ENCODE assay signal across 8 mouse cellular contexts in the genomic region with DNA sequence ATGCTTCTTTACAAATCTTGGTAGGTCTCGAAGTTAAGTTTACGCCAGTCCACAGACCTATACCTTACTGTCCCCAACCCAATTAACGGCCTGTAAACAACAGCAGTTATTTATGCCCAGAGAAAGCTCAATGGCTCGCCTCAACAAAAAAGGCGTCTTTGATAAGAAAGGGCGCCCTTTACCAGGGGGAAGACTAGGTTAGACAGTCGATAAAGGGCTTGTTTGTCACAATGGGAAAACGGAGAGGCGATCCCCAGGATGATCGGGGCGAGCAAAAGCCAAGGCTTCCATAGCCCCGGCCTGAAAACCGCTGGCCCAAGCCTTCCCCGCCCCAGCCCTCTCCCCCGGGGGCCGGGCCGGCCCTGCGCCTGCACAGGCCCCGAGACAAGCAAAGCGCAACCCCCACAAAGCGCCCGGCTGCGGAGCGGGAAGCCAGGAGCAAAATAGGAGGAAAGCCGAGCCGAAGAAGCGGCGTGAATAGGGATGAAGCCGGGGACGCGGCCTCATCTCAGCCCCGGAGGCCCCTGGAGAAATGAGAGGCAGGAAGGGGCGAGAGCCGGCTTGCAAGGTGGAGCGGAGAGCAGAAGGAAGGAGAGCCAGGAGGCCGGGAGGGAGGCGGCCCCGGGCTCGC. TPM values are rescaled to one million over a fixed set of nuclear protein-coding genes. Genes with fewer than 3 reads are reported as not detected.
A peak's percentile ranks its signal among the peaks of the same experiment; 100 is the strongest.
DNase-seq lines count a peak whose midpoint lies in the region; ATAC-seq and TF ChIP-seq lines count a peak whose summit lies in the region.

No protein-coding gene starts in this region.

- no peak for TF ChIP-seq POLR2A in limb, embryonic 14.5 days (IDR thresholded peaks at IDR 0.05; ENCODE audit: borderline replicate concordance, extremely low read depth, insufficient read depth, insufficient read length)

- H3K4me2 ChIP-seq in forebrain, embryonic 12.5 days, result peak overlapping the region; percentile 77
- H3K4me2 ChIP-seq in limb, embryonic 14.5 days (replicated peaks; ENCODE audit: low read depth, low read length, severe bottlenecking), result peak overlapping the region; percentile 73
- H3K4me2 ChIP-seq in neural tube, embryonic 15.5 days, result peak overlapping the region; percentile 70

- ATAC-seq in forebrain, embryonic 12.5 days (ENCODE audit: low FRiP score), result peak; percentile 45
- ATAC-seq in limb, embryonic 14.5 days (ENCODE audit: low FRiP score, low read depth), result peak; percentile 33
- ATAC-seq in neural tube, embryonic 15.5 days (ENCODE audit: low FRiP score), result peak; percentile 67

- intact Hi-C loops in left cerebral cortex, postnatal 4 days (cut with DNase I), result no loop called here
- intact Hi-C loops in left cerebral cortex, postnatal 14 days (cut with DNase I), result loop anchor here (5.0 kb wide), 1 partner anchor 68 kb away; no protein-coding TSS in a partner anchor

- peaks cover 26% of the 10 kb centered on the region for H3K4me1 ChIP-seq in forebrain, embryonic 12.5 days
- peaks cover 14% of the 10 kb centered on the region for H3K4me1 ChIP-seq in limb, embryonic 14.5 days (ENCODE audit: control insufficient read depth, insufficient read depth, low read length)
- H3K4me1 ChIP-seq in neural tube, embryonic 15.5 days, result peaks cover 40% of the 10 kb centered on the region

- no peaks in the 10 kb centered on the region for H3K9me3 ChIP-seq in forebrain, embryonic 12.5 days
- no peaks in the 10 kb centered on the region for H3K9me3 ChIP-seq in limb, embryonic 14.5 days (ENCODE audit: control insufficient read depth, low read length)
- H3K9me3 ChIP-seq in neural tube, embryonic 15.5 days (replicated peaks), result no peaks in the 10 kb centered on the region

- H3K27ac ChIP-seq in forebrain, embryonic 12.5 days, result peak overlapping the region; percentile 97
- peak overlapping the region; percentile 93 for H3K27ac ChIP-seq in limb, embryonic 14.5 days (replicated peaks; ENCODE audit: low read depth, low read length)
- peak overlapping the region; percentile 97 for H3K27ac ChIP-seq in neural tube, embryonic 15.5 days (replicated peaks)

- WGBS in forebrain, embryonic 12.5 days, result under 1% methylated on average over 38 of the region's 39 CpGs
- under 1% methylated on average over 37 of the region's 39 CpGs for WGBS in limb, embryonic 14.5 days
- under 1% methylated on average over 39 of the region's 39 CpGs for WGBS in neural tube, embryonic 15.5 days

- peak; percentile 55 for DNase-seq in left cerebral cortex, postnatal 4 days
- DNase-seq in left cerebral cortex, postnatal 14 days (ENCODE audit: low spot score in 2 of 2), result no peak
- peak; percentile 47 for DNase-seq in brain, adult 2 months (ENCODE audit: low read depth, low spot score)
- no peak for DNase-seq in limb, embryonic 14.5 days (ENCODE audit: low spot score)
- DNase-seq in layer of hippocampus, postnatal 14 days (ENCODE audit: low spot score in 2 of 2), result no peak
- no peak for DNase-seq in lung, postnatal 36 days

- no peaks in the 10 kb centered on the region for H3K36me3 ChIP-seq in forebrain, embryonic 12.5 days (replicated peaks)
- no peaks in the 10 kb centered on the region for H3K36me3 ChIP-seq in limb, embryonic 14.5 days (ENCODE audit: control insufficient read depth, insufficient read depth, low read length)
- no peaks in the 10 kb centered on the region for H3K36me3 ChIP-seq in neural tube, embryonic 15.5 days

- no peaks in the 10 kb centered on the region for H3K27me3 ChIP-seq in forebrain, embryonic 12.5 days
- H3K27me3 ChIP-seq in limb, embryonic 14.5 days (ENCODE audit: control insufficient read depth, insufficient read depth, low read length), result no peaks in the 10 kb centered on the region
- H3K27me3 ChIP-seq in neural tube, embryonic 15.5 days (replicated peaks), result no peaks in the 10 kb centered on the region

- peak overlapping the region; percentile 99 for H3K4me3 ChIP-seq in forebrain, embryonic 12.5 days (replicated peaks)
- peak overlapping the region; percentile 95 for H3K4me3 ChIP-seq in limb, embryonic 14.5 days (replicated peaks; ENCODE audit: low read length)
- peak overlapping the region; percentile 73 for H3K4me3 ChIP-seq in neural tube, embryonic 15.5 days (replicated peaks)

- H3K9ac ChIP-seq in forebrain, embryonic 12.5 days, result peak overlapping the region; percentile 99
- H3K9ac ChIP-seq in limb, embryonic 14.5 days (ENCODE audit: low read depth, low read length, severe bottlenecking), result peak overlapping the region; percentile 98
- peak overlapping the region; percentile 98 for H3K9ac ChIP-seq in neural tube, embryonic 15.5 days (replicated peaks)

RNA-seq across cellular contexts. Expression of a gene that starts 0.7 kb away (rescaled TPM):
- total RNA-seq in left cerebral cortex, postnatal 4 days (2021), result 10 to 100 TPM; 59.6 to 62.6 TPM
- 10 to 100 TPM; 52.1 to 62.1 TPM for total RNA-seq in left cerebral cortex, postnatal 14 days (2021)
- polyA plus RNA-seq in forebrain, embryonic 12.5 days (2016; fragmentation: Nextera tagmentation; extraction: Ambion mirVana), result 66.6 and 67.9 TPM in 2 replicates
- 38.2 and 41.1 TPM in 2 replicates for polyA plus RNA-seq in limb, embryonic 14.5 days (2012; rRNA removed)
- 43.0 and 54.7 TPM in 2 replicates for polyA plus RNA-seq in limb, embryonic 14.5 days (2014; fragmentation: Nextera tagmentation; extraction: Ambion mirVana)
- polyA plus RNA-seq in neural tube, embryonic 15.5 days (2015; fragmentation: Nextera tagmentation; extraction: Ambion mirVana), result 68.2 and 71.6 TPM in 2 replicates
- total RNA-seq in layer of hippocampus, postnatal 14 days (2021), result 10 to 100 TPM; 51.4 to 54.4 TPM

RNA-seq across cellular contexts. Expression of a gene that starts 23.7 kb away (rescaled TPM):
- 1 to 10 TPM; 2.0 to 2.2 TPM for total RNA-seq in left cerebral cortex, postnatal 4 days (2021)
- 1 to 10 TPM; 3.5 to 9.8 TPM for total RNA-seq in left cerebral cortex, postnatal 14 days (2021)
- 11.7 and 12.5 TPM in 2 replicates for polyA plus RNA-seq in forebrain, embryonic 12.5 days (2016; fragmentation: Nextera tagmentation; extraction: Ambion mirVana)
- polyA plus RNA-seq in limb, embryonic 14.5 days (2012; rRNA removed), result 5.5 and 7.2 TPM in 2 replicates
- polyA plus RNA-seq in limb, embryonic 14.5 days (2014; fragmentation: Nextera tagmentation; extraction: Ambion mirVana), result 11.4 and 13.2 TPM in 2 replicates
- 6.6 and 7.1 TPM in 2 replicates for polyA plus RNA-seq in neural tube, embryonic 15.5 days (2015; fragmentation: Nextera tagmentation; extraction: Ambion mirVana)
- 1 to 10 TPM; 6.4 to 6.9 TPM for total RNA-seq in layer of hippocampus, postnatal 14 days (2021)

RNA-seq across cellular contexts. Expression of a gene that starts 48.7 kb away (rescaled TPM):
- 1 to 10 TPM; 6.8 to 7.4 TPM for total RNA-seq in left cerebral cortex, postnatal 4 days (2021)
- total RNA-seq in left cerebral cortex, postnatal 14 days (2021), result 10 to 100 TPM; 10.6 to 11.1 TPM
- polyA plus RNA-seq in forebrain, embryonic 12.5 days (2016; fragmentation: Nextera tagmentation; extraction: Ambion mirVana), result 42.2 and 42.3 TPM in 2 replicates
- polyA plus RNA-seq in limb, embryonic 14.5 days (2012; rRNA removed), result 163 and 258 TPM in 2 replicates
- 65.5 and 70.7 TPM in 2 replicates for polyA plus RNA-seq in limb, embryonic 14.5 days (2014; fragmentation: Nextera tagmentation; extraction: Ambion mirVana)
- 8.0 and 10.8 TPM in 2 replicates for polyA plus RNA-seq in neural tube, embryonic 15.5 days (2015; fragmentation: Nextera tagmentation; extraction: Ambion mirVana)
- total RNA-seq in layer of hippocampus, postnatal 14 days (2021), result 1 to 10 TPM; 8.5 to 9.4 TPM

Comparison
In these comparisons a context has a peak if more than half of its experiments do, and no peak if none do; other contexts are left out.
1. DNase-seq: peak in left cerebral cortex, postnatal 4 days (single experiment) and brain, adult 2 months (single experiment); none in left cerebral cortex, postnatal 14 days (0 of 2), limb, embryonic 14.5 days (single experiment), layer of hippocampus, postnatal 14 days (0 of 2) and lung, postnatal 36 days (single experiment).
2. Peak in every context shown above with its lines, with median percentiles within 50 percentile points of each other: ATAC-seq, H3K27ac ChIP-seq, H3K4me2 ChIP-seq, H3K4me3 ChIP-seq and H3K9ac ChIP-seq.